Mouse (Mus musculus): ENCODE measurements around the gene Atg14. TPM values are rescaled to one million over a fixed set of nuclear protein-coding genes. Genes with fewer than 3 reads are reported as not detected.

The Atg14 gene
- polyA plus RNA-seq, 1 experiment, result 3.3 TPM

GRCm38 (mm10) chr14:47590391-47590975, 20.0 kb upstream of the Atg14 start:
- Histone ChIP-seq H3K4me3 (ENCODE audit: insufficient read depth, poor library complexity, severe bottlenecking) (no peak overlapping the region), H3K79me2 (ENCODE audit: control insufficient read depth, insufficient read depth) (no peaks in the 10 kb centered on the region), H3ac (ENCODE audit: control insufficient read depth, insufficient read length, low read depth) (no peak overlapping the region), H3K79me3 (ENCODE audit: low read depth) (no peaks in the 10 kb centered on the region), H3K27me3 (ENCODE audit: control insufficient read depth, insufficient read depth, insufficient read length) (no peaks in the 10 kb centered on the region), H3K36me3 (ENCODE audit: control insufficient read depth, insufficient read depth) (no peaks in the 10 kb centered on the region)
- no peak for TF ChIP-seq MAX (IDR thresholded peaks at IDR 0.05)
- no peak for TF ChIP-seq CEBPB (IDR thresholded peaks at IDR 0.05; ENCODE audit: low read depth)
- TF ChIP-seq MYOG (IDR thresholded peaks at IDR 0.05; ENCODE audit: control insufficient read depth, extremely low read depth, insufficient read length), result no peak
- no peak for TF ChIP-seq FOSL1 (IDR thresholded peaks at IDR 0.05; ENCODE audit: insufficient read depth, low read length, poor library complexity, severe bottlenecking)
- TF ChIP-seq CTCF (IDR thresholded peaks at IDR 0.05; ENCODE audit: control insufficient read depth, insufficient read depth, insufficient read length), result no peak
- TF ChIP-seq USF1 (IDR thresholded peaks at IDR 0.05; ENCODE audit: low read depth), result no peak

- H3ac ChIP-seq (ENCODE audit: control insufficient read depth, insufficient read length, low read depth), result no peak overlapping the region
- no peaks in the 10 kb centered on the region for H3K36me3 ChIP-seq (ENCODE audit: control insufficient read depth, insufficient read depth)
- no peaks in the 10 kb centered on the region for H3K79me3 ChIP-seq (ENCODE audit: low read depth)
- H3K79me2 ChIP-seq (ENCODE audit: control insufficient read depth, insufficient read depth), result no peaks in the 10 kb centered on the region
- no peak for TF ChIP-seq USF1 (IDR thresholded peaks at IDR 0.05; ENCODE audit: low read depth)
- no peak for TF ChIP-seq CEBPB (IDR thresholded peaks at IDR 0.05; ENCODE audit: low read depth)
- TF ChIP-seq MAX (IDR thresholded peaks at IDR 0.05), result no peak
- TF ChIP-seq FOSL1 (IDR thresholded peaks at IDR 0.05; ENCODE audit: insufficient read depth, low read length, poor library complexity, severe bottlenecking), result no peak
- TF ChIP-seq MYOG (IDR thresholded peaks at IDR 0.05; ENCODE audit: control insufficient read depth, extremely low read depth, insufficient read length), result no peak
- TF ChIP-seq CTCF (IDR thresholded peaks at IDR 0.05; ENCODE audit: control insufficient read depth, insufficient read depth, insufficient read length), result no peak
- TF ChIP-seq MYOD1 (IDR thresholded peaks at IDR 0.05; ENCODE audit: control insufficient read depth, insufficient read length, low read depth), result no peak
- H3K4me3 ChIP-seq (ENCODE audit: insufficient read depth, poor library complexity, severe bottlenecking), result no peak overlapping the region
- no peaks in the 10 kb centered on the region for H3K27me3 ChIP-seq (ENCODE audit: control insufficient read depth, insufficient read depth, insufficient read length)
Observed at GRCm38 (mm10) chr14:47589444-47589843, 19.0 kb upstream of the Atg14 start.

GRCm38 (mm10) chr14:47584346-47584745, 13.9 kb upstream of the Atg14 start:
- no peaks in the 10 kb centered on the region for H3K79me3 ChIP-seq (ENCODE audit: low read depth)
- TF ChIP-seq CTCF (IDR thresholded peaks at IDR 0.05; ENCODE audit: control insufficient read depth, insufficient read depth, insufficient read length) (no peak), CEBPB (IDR thresholded peaks at IDR 0.05; ENCODE audit: low read depth) (no peak), MYOG (IDR thresholded peaks at IDR 0.05; ENCODE audit: control insufficient read depth, extremely low read depth, insufficient read length) (no peak), FOSL1 (IDR thresholded peaks at IDR 0.05; ENCODE audit: insufficient read depth, low read length, poor library complexity, severe bottlenecking) (no peak), USF1 (IDR thresholded peaks at IDR 0.05; ENCODE audit: low read depth) (no peak), MYOD1 (IDR thresholded peaks at IDR 0.05; ENCODE audit: control insufficient read depth, insufficient read length, low read depth) (no peak), MAX (IDR thresholded peaks at IDR 0.05) (no peak)

DNA sequence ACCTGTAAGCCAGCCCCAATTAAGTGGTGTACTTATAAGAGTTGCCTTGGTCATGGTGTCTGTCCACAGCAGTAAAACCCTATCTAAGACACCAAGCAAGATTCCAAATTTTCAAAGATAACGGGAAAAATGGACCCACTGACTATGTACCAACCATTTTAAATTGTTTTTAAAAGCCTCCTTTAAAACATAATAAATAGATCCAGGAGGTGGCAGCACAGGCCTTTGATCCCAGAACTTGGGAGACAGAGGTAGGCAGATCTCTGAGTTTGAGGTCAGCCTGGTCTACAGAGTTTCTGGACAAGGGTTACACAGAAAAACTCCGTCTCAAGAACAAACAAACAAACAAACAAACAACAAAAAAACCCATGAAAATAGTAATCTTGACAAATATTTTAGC, 11.2 kb upstream of the Atg14 start:
- no peak overlapping the region for H3ac ChIP-seq (ENCODE audit: control insufficient read depth, insufficient read length, low read depth)
- H3K36me3 ChIP-seq (ENCODE audit: control insufficient read depth, insufficient read depth), result no peaks in the 10 kb centered on the region
- no peak overlapping the region for H3K4me3 ChIP-seq (ENCODE audit: insufficient read depth, poor library complexity, severe bottlenecking)
- H3K27me3 ChIP-seq (ENCODE audit: control insufficient read depth, insufficient read depth, insufficient read length), result no peaks in the 10 kb centered on the region
- H3K79me2 ChIP-seq (ENCODE audit: control insufficient read depth, insufficient read depth), result no peaks in the 10 kb centered on the region
- TF ChIP-seq MYOD1 (IDR thresholded peaks at IDR 0.05; ENCODE audit: control insufficient read depth, insufficient read length, low read depth), result no peak
- no peak for TF ChIP-seq MYOG (IDR thresholded peaks at IDR 0.05; ENCODE audit: control insufficient read depth, extremely low read depth, insufficient read length)
- no peak for TF ChIP-seq CTCF (IDR thresholded peaks at IDR 0.05; ENCODE audit: control insufficient read depth, insufficient read depth, insufficient read length)
- TF ChIP-seq USF1 (IDR thresholded peaks at IDR 0.05; ENCODE audit: low read depth), result no peak
- no peak for TF ChIP-seq CEBPB (IDR thresholded peaks at IDR 0.05; ENCODE audit: low read depth)
- TF ChIP-seq FOSL1 (IDR thresholded peaks at IDR 0.05; ENCODE audit: insufficient read depth, low read length, poor library complexity, severe bottlenecking), result no peak
- TF ChIP-seq MAX (IDR thresholded peaks at IDR 0.05), result no peak
- no peaks in the 10 kb centered on the region for H3K79me3 ChIP-seq (ENCODE audit: low read depth)

More at GRCm38 (mm10) chr14:47584346-47584745, 13.9 kb upstream of the Atg14 start:
- H3ac ChIP-seq (ENCODE audit: control insufficient read depth, insufficient read length, low read depth), result no peak overlapping the region
- H3K79me2 ChIP-seq (ENCODE audit: control insufficient read depth, insufficient read depth), result no peaks in the 10 kb centered on the region
- no peaks in the 10 kb centered on the region for H3K36me3 ChIP-seq (ENCODE audit: control insufficient read depth, insufficient read depth)
- H3K4me3 ChIP-seq (ENCODE audit: insufficient read depth, poor library complexity, severe bottlenecking), result no peak overlapping the region
- no peaks in the 10 kb centered on the region for H3K27me3 ChIP-seq (ENCODE audit: control insufficient read depth, insufficient read depth, insufficient read length)

- no peaks in the 10 kb centered on the region for H3K79me2 ChIP-seq (ENCODE audit: control insufficient read depth, insufficient read depth)
- H3ac ChIP-seq (ENCODE audit: control insufficient read depth, insufficient read length, low read depth), result no peak overlapping the region
- no peak for TF ChIP-seq FOSL1 (IDR thresholded peaks at IDR 0.05; ENCODE audit: insufficient read depth, low read length, poor library complexity, severe bottlenecking)
- no peak for TF ChIP-seq CEBPB (IDR thresholded peaks at IDR 0.05; ENCODE audit: low read depth)
- no peak for TF ChIP-seq MAX (IDR thresholded peaks at IDR 0.05)
- TF ChIP-seq MYOD1 (IDR thresholded peaks at IDR 0.05; ENCODE audit: control insufficient read depth, insufficient read length, low read depth), result no peak
- no peak for TF ChIP-seq USF1 (IDR thresholded peaks at IDR 0.05; ENCODE audit: low read depth)
- H3K79me3 ChIP-seq (ENCODE audit: low read depth), result no peaks in the 10 kb centered on the region
- H3K36me3 ChIP-seq (ENCODE audit: control insufficient read depth, insufficient read depth), result no peaks in the 10 kb centered on the region
- H3K4me3 ChIP-seq (ENCODE audit: insufficient read depth, poor library complexity, severe bottlenecking), result no peak overlapping the region
- no peaks in the 10 kb centered on the region for H3K27me3 ChIP-seq (ENCODE audit: control insufficient read depth, insufficient read depth, insufficient read length)
Observed at GRCm38 (mm10) chr14:47581280-47581679, 10.8 kb upstream of the Atg14 start.

DNA sequence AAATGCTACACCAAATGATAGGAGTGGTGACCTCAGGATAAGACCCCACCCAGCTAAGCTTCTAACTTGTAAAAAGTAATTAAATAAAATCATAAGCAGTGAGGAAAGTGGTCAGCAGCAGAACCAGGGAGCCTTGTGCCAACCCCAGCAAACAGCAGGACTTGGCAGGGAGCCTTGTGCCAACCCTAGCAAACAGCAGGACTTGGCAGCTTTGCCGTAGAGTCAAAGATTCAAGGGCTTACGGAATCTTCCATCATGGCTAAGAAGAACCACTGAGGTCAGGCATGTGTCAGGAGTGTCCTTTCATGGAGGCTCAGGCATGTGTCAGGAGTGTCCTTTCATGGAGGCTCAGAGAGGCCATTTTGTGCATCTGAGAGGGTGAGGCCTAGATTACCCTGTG, 7.6 kb upstream of the Atg14 start:
- Histone ChIP-seq H3K36me3 (ENCODE audit: control insufficient read depth, insufficient read depth) (no peaks in the 10 kb centered on the region), H3K27me3 (ENCODE audit: control insufficient read depth, insufficient read depth, insufficient read length) (no peaks in the 10 kb centered on the region), H3K79me2 (ENCODE audit: control insufficient read depth, insufficient read depth) (no peaks in the 10 kb centered on the region), H3K79me3 (ENCODE audit: low read depth) (no peaks in the 10 kb centered on the region), H3ac (ENCODE audit: control insufficient read depth, insufficient read length, low read depth) (no peak overlapping the region), H3K4me3 (ENCODE audit: insufficient read depth, poor library complexity, severe bottlenecking) (no peak overlapping the region)
- no peak for TF ChIP-seq USF1 (IDR thresholded peaks at IDR 0.05; ENCODE audit: low read depth)
